Mouse (Mus musculus): ENCODE data around the gene Avpi1. TPM values are rescaled to one million over a fixed set of nuclear protein-coding genes. Genes with fewer than 3 reads are reported as not detected.

Gene Avpi1
- 1 to 10 TPM in 4 of 26 experiments, under 1 TPM in 2, not detected in 20; 0.63 to 3.3 (median 1.4) TPM for total RNA-seq (2018; cell fraction: chromatin; rRNA removed)
- total RNA-seq (2018; cell fraction: cytosol; rRNA removed), result 1 to 10 TPM; 1.1 to 8.4 (median 3.7) TPM
- total RNA-seq (2018; cell fraction: nucleus; rRNA removed), result 1 to 10 TPM in 12 of 26 experiments, under 1 TPM in 10, not detected in 4; 0.46 to 3.4 (median 1.0) TPM
- polyA plus RNA-seq (2018), result 3.0 to 9.5 TPM (median 6.7 TPM) in 3 replicates

DNA sequence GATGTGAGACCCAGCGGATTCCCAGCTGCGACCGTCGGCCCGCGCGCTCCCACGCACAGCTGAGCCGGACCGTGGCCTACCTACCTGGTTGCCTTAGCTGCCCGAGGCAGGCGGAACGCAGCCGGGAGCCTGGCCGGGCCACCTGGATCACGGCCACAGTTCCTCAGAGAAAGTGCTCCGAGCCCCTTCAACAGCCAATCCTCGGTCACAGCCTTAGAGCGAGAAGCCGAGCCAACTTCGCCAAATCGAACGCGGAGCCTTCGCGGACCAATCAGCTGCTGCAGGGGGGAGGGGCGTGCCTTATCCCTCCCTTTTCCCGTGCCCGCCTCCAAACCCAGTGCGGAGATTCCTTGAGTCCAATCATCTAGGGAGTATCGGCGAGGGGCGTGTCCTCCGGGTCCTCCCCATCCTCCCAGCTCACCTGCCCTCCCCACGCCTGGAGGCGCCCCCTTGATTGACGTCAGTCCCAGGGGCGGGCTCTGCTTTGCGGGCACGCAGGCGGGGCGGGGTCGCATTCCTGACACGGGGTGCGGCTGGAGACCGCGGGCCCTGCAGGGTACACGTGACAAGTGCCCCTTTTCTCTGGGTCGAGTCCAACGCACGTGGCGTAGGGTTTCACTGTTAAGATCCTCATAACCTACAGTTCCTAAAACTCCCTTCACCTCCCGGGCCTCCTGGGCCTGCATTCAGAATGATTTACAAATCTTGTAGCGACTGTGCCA lies at the start of gene Avpi1:
TSS of gene Avpi1 (minus strand) at position 273 of the 722 bp plus-strand sequence.
- peak within 1 kb of the TSS; percentile 57 for H3K4me3 ChIP-seq (ENCODE audit: inconsistent target)
- no peaks in the 10 kb centered on the region for H3K79me2 ChIP-seq (ENCODE audit: inconsistent target)
- under 1% methylated on average over 54 of the region's 54 CpGs for WGBS (ENCODE audit: missing documents)
- peaks cover 6% of the 10 kb centered on the region; the same call in 1 of the 2 replicates for H3K36me3 ChIP-seq (ENCODE audit: inconsistent target)
- H3K27ac ChIP-seq, result peak within 1 kb of the TSS; percentile 87

GRCm38 (mm10) chr19:42177461-42177860 lies 48.6 kb upstream of the Avpi1 start:
- H3K36me3 ChIP-seq (ENCODE audit: inconsistent target), result peaks cover 39% of the 10 kb centered on the region
- 49% methylated on average over 2 of the region's 2 CpGs for WGBS (ENCODE audit: missing documents)
- no peak overlapping the region for H3K4me3 ChIP-seq (ENCODE audit: inconsistent target)
- H3K79me2 ChIP-seq (ENCODE audit: inconsistent target), result peaks cover 38% of the 10 kb centered on the region
- no peak overlapping the region for H3K27ac ChIP-seq

DNA sequence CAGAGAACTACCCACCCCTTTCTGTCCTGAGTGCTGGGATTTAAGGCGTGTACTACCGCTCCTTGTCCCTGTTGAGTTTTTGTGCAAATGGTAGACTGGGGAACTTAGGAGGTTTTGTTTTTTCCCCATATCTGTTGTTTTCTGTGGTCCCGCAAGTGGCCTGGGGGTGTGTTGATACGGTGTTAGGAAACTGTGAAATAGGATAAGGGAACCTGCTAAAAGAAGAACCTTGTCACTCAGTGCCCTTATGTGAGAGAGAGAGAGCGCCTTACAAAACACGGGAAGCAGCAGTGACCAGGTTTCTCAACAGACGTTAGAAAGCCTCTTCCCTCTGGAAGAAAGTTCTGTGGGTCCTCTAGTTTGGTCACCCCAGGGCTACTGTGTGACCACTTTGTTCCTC lies 48.0 kb upstream of the Avpi1 start:
- Histone ChIP-seq H3K36me3 (ENCODE audit: inconsistent target) (peaks cover 33% of the 10 kb centered on the region), H3K27ac (no peak overlapping the region), H3K79me2 (ENCODE audit: inconsistent target) (peaks cover 44% of the 10 kb centered on the region), H3K4me3 (ENCODE audit: inconsistent target) (no peak overlapping the region)
- WGBS (ENCODE audit: missing documents), result 33% methylated on average over 7 of the region's 7 CpGs

GRCm38 (mm10) chr19:42170025-42170969 lies 41.4 kb upstream of the Avpi1 start:
- H3K79me2 ChIP-seq (ENCODE audit: inconsistent target), result peaks cover 46% of the 10 kb centered on the region
- 2% methylated on average over 55 of the region's 56 CpGs for WGBS (ENCODE audit: missing documents)
- peak overlapping the region; percentile 77 for H3K4me3 ChIP-seq (ENCODE audit: inconsistent target)
- 0 out of 2 replicates have a peak overlapping the region, but pooled peaks have one; percentile 13 for H3K27ac ChIP-seq
- no peaks in the 10 kb centered on the region for H3K36me3 ChIP-seq (ENCODE audit: inconsistent target)

- H3K79me2 ChIP-seq (ENCODE audit: inconsistent target), result peaks cover 38% of the 10 kb centered on the region
- no peaks in the 10 kb centered on the region for H3K36me3 ChIP-seq (ENCODE audit: inconsistent target)
- 84% methylated on average over 10 of the region's 10 CpGs for WGBS (ENCODE audit: missing documents)
- no peak overlapping the region for H3K4me3 ChIP-seq (ENCODE audit: inconsistent target)
- H3K27ac ChIP-seq, result no peak overlapping the region
Measured at GRCm38 (mm10) chr19:42169322-42169975, 40.6 kb upstream of the Avpi1 start.

- H3K4me3 ChIP-seq (ENCODE audit: inconsistent target), result no peak overlapping the region
- WGBS (ENCODE audit: missing documents), result 93% methylated on average over 9 of the region's 9 CpGs
- H3K27ac ChIP-seq, result no peak overlapping the region
- H3K79me2 ChIP-seq (ENCODE audit: inconsistent target), result peaks cover 18% of the 10 kb centered on the region
- H3K36me3 ChIP-seq (ENCODE audit: inconsistent target), result no peaks in the 10 kb centered on the region
Measured at GRCm38 (mm10) chr19:42167489-42167888, 38.6 kb upstream of the Avpi1 start.

- H3K27ac ChIP-seq, result no peak overlapping the region
- no peaks in the 10 kb centered on the region for H3K36me3 ChIP-seq (ENCODE audit: inconsistent target)
- WGBS (ENCODE audit: missing documents), result 59% methylated on average over 3 of the region's 3 CpGs
- no peak overlapping the region for H3K4me3 ChIP-seq (ENCODE audit: inconsistent target)
- H3K79me2 ChIP-seq (ENCODE audit: inconsistent target), result peaks cover 11% of the 10 kb centered on the region
Measured at GRCm38 (mm10) chr19:42166766-42167165, 37.9 kb upstream of the Avpi1 start.

GRCm38 (mm10) chr19:42166130-42166529 lies 37.3 kb upstream of the Avpi1 start:
- 3% methylated on average over 12 of the region's 12 CpGs for WGBS (ENCODE audit: missing documents)
- Histone ChIP-seq H3K27ac (no peak overlapping the region), H3K4me3 (ENCODE audit: inconsistent target) (no peak overlapping the region), H3K79me2 (ENCODE audit: inconsistent target) (peaks cover 5% of the 10 kb centered on the region), H3K36me3 (ENCODE audit: inconsistent target) (no peaks in the 10 kb centered on the region)

- no peak overlapping the region for H3K4me3 ChIP-seq (ENCODE audit: inconsistent target)
- WGBS (ENCODE audit: missing documents), result 77% methylated on average over 7 of the region's 7 CpGs
- H3K79me2 ChIP-seq (ENCODE audit: inconsistent target), result no peaks in the 10 kb centered on the region
- no peaks in the 10 kb centered on the region for H3K36me3 ChIP-seq (ENCODE audit: inconsistent target)
- no peak overlapping the region for H3K27ac ChIP-seq
Measured at GRCm38 (mm10) chr19:42164188-42164587, 35.3 kb upstream of the Avpi1 start.

DNA sequence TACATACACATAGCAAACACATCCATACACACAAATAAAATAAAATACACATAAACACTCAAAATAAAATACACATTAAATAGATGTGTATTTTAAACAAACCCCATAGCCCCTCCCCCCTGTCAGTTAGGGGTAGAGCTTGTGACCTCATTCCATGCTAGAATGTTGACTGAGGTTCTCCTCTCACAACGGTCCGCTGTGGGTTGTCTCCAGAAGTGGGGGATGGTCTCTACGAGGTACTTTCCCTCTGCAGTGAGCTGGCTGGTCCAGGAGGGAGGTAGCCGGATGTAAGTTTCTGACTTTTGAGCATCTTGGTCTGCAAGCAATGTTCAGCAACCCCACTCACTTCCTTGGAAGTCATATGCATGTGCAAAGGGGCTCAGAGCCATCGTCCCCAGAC lies 34.9 kb upstream of the Avpi1 start, which contains the start of gene Zfyve27:
TSS of gene Zfyve27 (plus strand) at position 188 of the 400 bp plus-strand sequence.
- H3K79me2 ChIP-seq (ENCODE audit: inconsistent target), result no peaks in the 10 kb centered on the region
- no peak within 1 kb of the TSS for H3K4me3 ChIP-seq (ENCODE audit: inconsistent target)
- WGBS (ENCODE audit: missing documents), result 88% methylated on average over 5 of the region's 5 CpGs
- no peak within 1 kb of the TSS for H3K27ac ChIP-seq
- no peaks in the 10 kb centered on the region for H3K36me3 ChIP-seq (ENCODE audit: inconsistent target)

DNA sequence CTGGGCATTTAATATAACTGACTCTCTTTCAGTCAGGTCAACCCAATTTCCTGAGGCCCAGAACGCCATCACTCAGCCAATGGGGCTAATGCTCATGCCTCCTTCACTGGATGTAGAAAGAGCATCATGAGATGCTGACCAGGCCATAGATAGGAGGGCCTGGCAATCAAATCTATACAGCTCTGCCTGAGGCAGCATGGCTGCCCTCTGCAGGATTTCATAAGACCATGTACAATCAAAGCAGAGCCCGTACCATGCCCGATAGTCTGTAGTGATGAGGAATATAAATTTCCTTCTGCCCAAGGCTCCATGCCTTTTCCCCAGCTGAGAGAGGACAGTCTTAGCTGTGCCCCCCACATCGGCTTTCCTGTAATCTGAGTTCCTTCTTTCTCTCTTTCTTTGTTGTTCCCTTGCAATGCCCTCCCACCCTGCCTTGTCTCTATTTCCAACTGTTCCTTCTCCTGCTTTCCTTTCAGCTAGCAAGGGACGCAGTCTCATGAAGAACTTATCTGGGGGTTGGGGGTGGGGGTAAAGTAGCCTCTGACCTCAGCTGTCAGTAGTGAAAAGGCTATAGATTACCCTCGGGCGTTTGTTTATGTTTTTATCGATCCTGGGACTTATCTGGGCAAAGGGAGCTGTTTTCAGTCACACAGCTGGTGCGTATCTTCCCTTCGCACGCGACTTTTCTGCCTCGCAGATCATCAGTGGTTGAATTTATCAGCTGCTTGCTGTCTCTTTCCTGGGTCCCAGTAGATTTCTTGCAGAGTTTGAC lies 29.6 kb upstream of the Avpi1 start:
- WGBS (ENCODE audit: missing documents), result 87% methylated on average over 13 of the region's 13 CpGs
- Histone ChIP-seq H3K36me3 (ENCODE audit: inconsistent target) (no peaks in the 10 kb centered on the region), H3K79me2 (ENCODE audit: inconsistent target) (no peaks in the 10 kb centered on the region), H3K27ac (no peak overlapping the region), H3K4me3 (ENCODE audit: inconsistent target) (no peak overlapping the region)

DNA sequence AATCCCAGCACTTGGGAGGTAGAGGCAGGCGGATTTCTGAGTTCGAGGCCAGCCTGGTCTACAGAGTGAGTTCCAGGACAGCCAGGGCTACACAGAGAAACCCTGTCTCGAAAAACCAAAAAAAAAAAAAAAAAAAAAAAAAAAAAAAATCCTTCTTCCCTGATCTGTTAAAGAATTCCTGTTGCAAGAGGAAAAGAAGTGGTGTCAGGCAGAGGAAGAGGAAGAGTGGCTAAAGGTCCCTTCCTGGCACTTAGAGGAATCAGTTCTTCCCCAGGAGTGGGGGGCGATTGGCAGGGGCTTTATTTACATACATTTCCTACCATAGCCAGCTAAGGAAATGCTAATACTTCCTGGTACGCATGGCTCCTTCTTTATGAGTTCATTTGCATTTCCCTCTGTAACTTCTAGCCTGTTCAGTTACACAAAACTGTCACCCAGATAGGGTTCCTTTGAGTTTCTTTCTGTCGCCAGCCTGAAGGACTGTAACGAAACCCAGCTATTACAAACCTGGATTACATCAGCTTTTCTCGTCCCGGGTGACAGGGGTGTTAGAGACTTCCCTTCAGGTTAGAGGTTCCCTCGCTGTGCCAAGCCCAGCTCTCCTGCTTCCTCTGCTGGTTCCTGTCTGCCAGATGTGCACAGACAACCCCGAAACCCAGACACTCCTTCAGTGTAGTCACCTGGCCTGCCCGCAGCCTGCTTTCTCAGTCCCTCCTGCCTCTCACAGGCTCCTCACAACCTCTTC lies 28.8 kb upstream of the Avpi1 start:
- WGBS (ENCODE audit: missing documents), result 21% methylated on average over 9 of the region's 12 CpGs
- Histone ChIP-seq H3K79me2 (ENCODE audit: inconsistent target) (no peaks in the 10 kb centered on the region), H3K27ac (no peak overlapping the region), H3K36me3 (ENCODE audit: inconsistent target) (no peaks in the 10 kb centered on the region), H3K4me3 (ENCODE audit: inconsistent target) (no peak overlapping the region)

GRCm38 (mm10) chr19:42151990-42152389 lies 23.1 kb upstream of the Avpi1 start:
- WGBS (ENCODE audit: missing documents), result 22% methylated on average over 6 of the region's 6 CpGs
- H3K36me3 ChIP-seq (ENCODE audit: inconsistent target), result no peaks in the 10 kb centered on the region
- H3K79me2 ChIP-seq (ENCODE audit: inconsistent target), result peaks cover 6% of the 10 kb centered on the region; the same call in 1 of the 2 replicates

More at GRCm38 (mm10) chr19:42151990-42152389, 23.1 kb upstream of the Avpi1 start:
- no peak overlapping the region for H3K4me3 ChIP-seq (ENCODE audit: inconsistent target)
- H3K27ac ChIP-seq, result no peak overlapping the region
